Mouse (Mus musculus): ENCODE data around the gene N4bp1.
A peak's percentile ranks its signal among the peaks of the same experiment; 100 is the strongest.

Gene N4bp1

GRCm38 (mm10) chr8:86897726-86898419 lies 12.8 kb upstream of the N4bp1 start:
- no peak for DNase-seq (ENCODE audit: extremely low read depth, low read depth, low spot score)

DNA sequence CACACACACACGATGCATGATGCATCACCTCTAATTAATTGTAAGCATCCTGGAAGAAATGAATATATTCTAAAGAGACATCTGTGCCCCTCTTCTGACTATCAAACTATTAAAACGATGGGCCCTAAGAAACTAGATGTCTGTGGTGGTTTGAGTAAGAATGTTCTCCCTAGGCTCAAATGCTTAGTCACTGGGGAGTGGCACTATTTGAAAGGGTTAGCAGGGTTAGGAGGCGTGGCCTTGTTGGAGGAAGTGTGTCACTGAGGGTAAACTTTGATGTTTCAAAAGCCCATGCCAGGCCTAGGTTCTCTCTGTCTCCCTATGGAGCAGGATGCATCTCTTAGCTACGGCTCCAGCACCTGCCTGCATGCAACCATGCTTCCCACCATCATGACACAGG lies 10.3 kb upstream of the N4bp1 start:
- no peak for DNase-seq (ENCODE audit: extremely low read depth, low read depth, low spot score)

DNA sequence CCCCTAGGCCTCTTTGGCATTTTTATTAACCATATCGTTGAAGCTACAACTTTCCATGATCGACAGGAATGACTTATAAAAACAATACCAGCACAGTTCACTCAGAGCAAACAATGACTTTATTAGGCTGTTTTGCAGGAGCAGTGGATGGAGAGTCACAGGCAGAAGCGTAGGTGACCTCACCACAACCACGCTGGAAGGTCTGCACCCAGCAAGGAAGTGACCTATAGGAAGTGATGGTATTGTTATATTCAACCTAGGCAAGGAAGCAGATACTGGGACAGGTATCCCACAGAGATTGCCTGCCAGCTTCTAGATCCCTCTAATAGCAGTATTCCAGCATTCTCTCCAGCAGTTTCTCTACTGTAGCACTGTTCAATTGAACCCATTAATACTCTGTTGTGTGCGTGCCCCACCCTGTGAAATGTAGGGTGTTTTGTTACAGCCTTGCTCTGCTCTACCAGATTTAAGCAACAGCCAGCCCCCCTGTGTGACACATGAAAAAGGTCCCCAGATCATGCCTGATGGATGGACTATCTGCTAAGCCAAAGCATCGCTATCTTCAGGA lies 9.2 kb upstream of the N4bp1 start:
- no peak for DNase-seq (ENCODE audit: extremely low read depth, low read depth, low spot score)

DNA sequence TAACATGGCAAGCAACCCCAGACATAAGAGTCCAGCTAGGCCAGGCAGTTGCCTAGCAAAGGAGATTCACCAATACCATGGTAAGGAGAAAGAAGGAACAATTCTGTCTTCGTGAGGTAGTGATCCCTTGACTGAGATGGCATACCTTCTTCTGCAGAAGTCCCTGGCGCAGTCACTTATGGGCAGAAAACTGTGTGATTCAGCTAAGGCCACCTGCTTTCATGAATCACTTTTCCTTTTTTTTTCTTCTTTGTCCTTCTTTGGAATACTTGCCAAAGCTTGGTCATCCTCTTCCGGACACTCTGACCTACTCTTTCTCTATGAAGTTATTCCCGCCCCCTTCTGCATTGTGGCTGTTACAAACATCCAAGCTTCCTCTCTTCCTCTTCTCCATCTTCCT lies 8.5 kb upstream of the N4bp1 start:
- no peak for DNase-seq (ENCODE audit: extremely low read depth, low read depth, low spot score)

GRCm38 (mm10) chr8:86891533-86891932 lies 6.5 kb upstream of the N4bp1 start:
- no peak for DNase-seq (ENCODE audit: extremely low read depth, low read depth, low spot score)

DNA sequence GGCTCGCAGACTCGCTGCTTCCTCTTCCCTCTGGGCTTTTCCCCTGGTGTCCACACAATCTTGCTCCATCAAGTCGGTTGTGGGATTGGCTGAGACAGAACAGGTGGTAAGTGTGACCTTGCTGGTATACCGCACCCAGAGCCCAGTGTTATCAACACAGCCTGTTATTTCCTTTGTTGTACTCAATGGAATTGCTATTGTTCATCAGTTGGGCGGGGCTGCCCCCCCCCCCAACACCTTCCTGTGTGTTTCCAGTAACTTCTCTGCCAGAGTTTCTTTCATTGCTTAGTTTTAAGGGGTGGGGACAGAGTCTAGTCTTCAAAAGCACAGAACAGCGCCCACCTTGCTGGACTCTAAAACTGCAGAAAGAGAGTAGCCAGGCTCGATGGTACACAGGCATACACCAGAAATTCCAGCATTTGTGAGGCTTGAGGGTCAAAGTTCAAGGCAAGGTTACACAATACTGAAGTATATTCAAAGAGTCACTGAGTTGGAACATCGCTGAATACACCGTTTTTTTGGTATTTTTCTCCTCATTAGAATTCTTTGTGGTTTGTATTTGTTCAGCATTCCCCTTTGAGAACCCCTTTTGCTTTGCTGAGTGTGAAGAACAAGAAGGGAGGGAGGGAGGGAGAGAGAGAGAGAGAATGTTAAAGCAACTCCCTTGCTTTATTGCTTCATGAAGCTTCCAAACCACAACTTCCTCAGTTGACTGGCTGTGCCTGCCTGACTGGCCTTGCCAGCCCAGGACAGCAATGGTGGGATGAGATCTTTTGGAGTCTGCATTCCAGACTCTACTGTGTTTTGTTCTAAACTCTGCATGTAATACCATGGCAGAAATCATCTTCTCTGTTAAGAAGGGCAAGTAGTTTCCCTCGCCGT lies 3.2 kb upstream of the N4bp1 start:
- peak; percentile 68 for DNase-seq (ENCODE audit: extremely low read depth, low read depth, low spot score)

GRCm38 (mm10) chr8:86884067-86884466 lies 991 bp downstream of the N4bp1 start:
- no peak for DNase-seq (ENCODE audit: extremely low read depth, low read depth, low spot score)

DNA sequence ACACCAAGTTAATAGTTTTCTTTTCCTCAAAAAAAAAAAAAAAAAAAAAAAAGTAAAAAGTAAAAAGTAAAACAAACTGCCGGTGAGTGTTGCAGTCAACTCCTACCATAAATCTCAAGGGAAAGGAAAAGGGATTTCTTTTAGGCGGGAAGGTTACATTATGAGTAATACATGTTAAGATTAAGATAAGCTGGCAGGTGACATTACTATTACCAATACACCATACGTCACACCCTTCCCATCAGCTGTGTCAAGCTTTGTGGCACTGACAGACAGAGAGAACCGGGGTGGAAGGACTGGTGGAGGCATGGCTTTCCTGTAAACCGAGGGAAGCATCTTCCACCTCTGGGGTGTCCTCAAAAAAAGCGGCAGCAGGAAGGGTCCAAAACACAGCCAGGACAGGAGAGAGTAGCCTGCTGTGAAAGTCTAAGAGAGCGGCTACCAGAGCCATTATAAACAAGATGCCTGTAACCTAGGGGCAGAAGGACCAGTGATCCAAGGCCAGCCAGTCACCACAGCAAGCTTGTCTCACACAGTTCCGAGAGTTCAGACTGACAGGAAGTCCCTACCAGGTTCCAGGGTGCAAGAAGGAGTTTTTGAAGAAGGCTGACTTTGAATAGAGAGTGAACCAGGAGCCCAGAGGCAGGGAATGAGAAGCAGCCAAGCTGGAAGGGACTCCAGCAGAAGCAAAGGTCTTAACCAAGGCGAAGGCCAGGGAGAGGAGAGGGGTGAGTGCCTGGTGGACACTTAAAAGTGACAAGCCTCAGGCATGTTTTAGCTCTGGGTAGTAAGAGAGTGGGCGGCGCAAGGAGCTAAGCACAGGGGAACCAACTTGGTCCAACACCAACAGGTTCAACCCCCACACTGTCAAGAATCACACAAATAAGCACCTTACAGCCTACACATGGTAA lies 2.2 kb downstream of the N4bp1 start:
- DNase-seq (ENCODE audit: extremely low read depth, low read depth, low spot score), result no peak

DNA sequence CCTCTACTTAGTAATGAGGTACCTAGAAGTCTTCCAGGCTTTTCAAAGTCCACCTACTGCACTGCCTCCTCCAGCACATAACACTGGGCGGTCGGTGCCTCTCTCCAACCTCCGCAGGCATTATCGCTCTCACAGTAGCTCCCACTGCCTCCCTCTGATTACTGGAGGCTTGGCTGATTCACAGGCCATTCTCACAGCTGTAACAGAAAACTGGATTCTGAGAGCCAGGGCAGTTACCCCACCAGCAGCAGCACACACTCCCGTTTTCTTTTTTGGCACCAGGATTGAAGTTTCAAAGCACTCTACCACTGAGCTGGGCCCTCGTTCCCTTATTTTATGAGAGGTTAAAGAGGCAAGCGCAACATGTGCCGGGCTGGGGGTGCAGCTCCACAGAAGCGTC lies 3.1 kb downstream of the N4bp1 start:
- no peak for DNase-seq (ENCODE audit: extremely low read depth, low read depth, low spot score)

DNA sequence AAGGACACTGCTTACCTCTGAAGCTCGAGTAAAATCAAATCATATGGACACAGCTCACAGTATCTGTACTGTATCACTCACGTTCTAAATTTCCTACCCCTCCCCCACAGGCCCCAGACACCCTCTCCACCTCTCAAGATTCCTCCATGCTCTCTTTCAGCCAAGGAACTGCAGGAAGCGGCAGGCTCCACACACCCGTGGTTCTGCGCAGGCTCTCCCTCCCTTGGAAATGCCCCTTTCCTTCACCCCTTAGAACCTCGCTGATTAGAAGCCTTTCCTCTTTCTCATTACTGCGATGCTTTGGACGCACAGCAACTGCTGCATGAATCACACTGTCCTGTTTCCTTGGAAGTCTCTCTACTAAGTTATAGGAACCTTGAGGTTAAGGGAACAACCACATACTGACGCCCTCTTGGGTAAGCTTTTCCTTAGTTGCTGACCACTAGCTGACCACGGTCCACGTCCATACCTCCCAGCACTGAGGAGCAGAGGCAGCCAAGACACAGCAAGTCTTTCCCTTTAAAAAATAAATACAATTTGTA lies 3.9 kb downstream of the N4bp1 start:
- DNase-seq (ENCODE audit: extremely low read depth, low read depth, low spot score), result no peak

DNA sequence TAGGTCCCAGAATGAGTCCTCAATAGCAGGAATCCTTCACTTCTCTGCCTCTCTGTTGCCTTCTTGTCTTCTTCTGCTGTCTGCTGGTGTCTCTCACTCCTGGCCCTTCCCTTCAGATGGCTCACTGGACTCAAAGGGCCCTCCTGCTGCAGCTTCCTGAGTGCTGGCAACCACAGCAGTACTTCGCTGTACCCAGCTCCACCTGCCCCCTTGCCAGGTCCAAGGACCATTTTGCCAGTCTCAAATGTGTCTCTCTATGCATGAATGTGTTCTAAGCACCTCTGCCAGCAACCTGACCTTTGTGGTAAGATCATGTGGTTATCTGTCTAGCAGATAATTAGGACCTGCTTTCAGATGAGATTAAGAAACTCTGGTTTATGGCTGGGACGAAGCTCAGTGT lies 8.2 kb downstream of the N4bp1 start:
- DNase-seq (ENCODE audit: extremely low read depth, low read depth, low spot score), result no peak

GRCm38 (mm10) chr8:86874055-86874454 lies 11.0 kb downstream of the N4bp1 start:
- no peak for DNase-seq (ENCODE audit: extremely low read depth, low read depth, low spot score)

- DNase-seq (ENCODE audit: extremely low read depth, low read depth, low spot score), result no peak
These were observed 11.9 kb downstream of the N4bp1 start for GRCm38 (mm10) chr8:86873151-86873550.

GRCm38 (mm10) chr8:86872097-86872815 lies 12.8 kb downstream of the N4bp1 start:
- no peak for DNase-seq (ENCODE audit: extremely low read depth, low read depth, low spot score)

- no peak for DNase-seq (ENCODE audit: extremely low read depth, low read depth, low spot score)
These were observed 13.6 kb downstream of the N4bp1 start for GRCm38 (mm10) chr8:86871421-86871820.

GRCm38 (mm10) chr8:86870771-86871170 lies 14.3 kb downstream of the N4bp1 start:
- DNase-seq (ENCODE audit: extremely low read depth, low read depth, low spot score), result no peak

DNA sequence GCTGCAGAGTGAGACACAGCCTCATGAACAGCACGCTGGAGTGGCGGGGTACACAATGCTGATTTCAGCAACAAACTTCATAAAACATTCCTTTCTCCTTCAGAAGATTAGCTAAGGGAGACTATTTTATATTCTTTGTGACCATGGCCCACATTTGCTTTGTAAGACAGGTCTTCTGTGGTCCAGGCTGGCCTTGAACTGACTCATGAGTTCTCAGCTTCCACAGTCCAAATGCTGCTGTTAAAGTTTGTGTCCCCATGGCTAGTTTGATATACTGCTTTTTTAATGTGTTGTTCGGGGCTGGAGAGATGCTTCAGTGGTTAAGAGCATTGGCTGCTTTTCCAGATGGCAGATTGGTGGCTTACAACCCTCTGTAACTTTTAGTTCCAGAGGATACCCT lies 17.0 kb downstream of the N4bp1 start:
- DNase-seq (ENCODE audit: extremely low read depth, low read depth, low spot score), result no peak

- DNase-seq (ENCODE audit: extremely low read depth, low read depth, low spot score), result no peak
These were observed 20.3 kb downstream of the N4bp1 start for GRCm38 (mm10) chr8:86864764-86865163.

DNA sequence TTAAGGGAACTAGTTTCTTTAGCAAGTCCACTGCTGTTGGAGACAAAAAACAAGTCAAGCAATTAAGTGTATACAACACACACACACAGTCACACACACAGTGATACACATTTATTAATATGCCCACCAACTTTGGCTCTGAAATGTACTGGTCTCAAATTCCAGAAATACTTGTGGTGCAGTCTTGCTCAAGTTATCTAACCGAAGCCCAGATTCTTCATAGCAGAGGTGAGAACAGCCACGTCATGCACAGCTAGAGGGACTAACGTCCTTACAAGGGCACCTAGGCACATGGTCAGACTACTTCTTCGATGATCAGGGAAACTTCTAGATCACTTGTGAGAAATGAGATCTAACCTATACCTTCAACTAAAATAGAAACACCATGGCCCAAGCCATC lies 22.2 kb downstream of the N4bp1 start:
- DNase-seq (ENCODE audit: extremely low read depth, low read depth, low spot score), result no peak

DNA sequence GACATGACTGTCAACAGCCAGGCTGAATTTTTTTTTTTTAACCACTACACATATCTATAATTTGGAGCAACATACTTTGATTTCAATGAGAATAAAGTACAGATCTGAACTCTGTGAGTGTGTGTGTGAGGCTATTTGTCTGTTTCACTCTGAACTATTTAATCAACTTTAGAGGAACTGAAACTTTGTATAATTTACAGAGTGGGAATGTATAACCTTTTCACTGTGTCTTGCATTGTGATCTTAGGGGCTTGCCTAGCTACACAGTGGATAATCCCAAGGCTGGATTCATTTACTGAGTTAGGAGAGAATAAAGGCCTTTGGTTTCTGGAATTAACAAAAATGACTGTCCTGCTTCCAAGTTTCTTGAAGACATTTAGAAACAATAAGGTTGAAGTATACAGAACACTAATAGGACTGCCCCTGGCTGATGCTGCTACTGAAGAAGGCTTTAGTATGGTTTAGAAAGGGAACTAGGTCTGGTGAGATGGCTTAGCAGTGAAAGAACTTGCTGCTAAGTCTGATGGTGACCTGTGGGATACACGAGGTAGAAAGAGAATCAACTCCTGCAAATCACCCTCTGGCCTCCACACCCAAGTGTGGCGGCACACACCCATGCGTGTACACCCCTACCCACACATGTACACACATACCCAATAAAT lies 22.8 kb downstream of the N4bp1 start:
- no peak for DNase-seq (ENCODE audit: extremely low read depth, low read depth, low spot score)

All from fat pad, adult 2 months (tissue).